Mouse (Mus musculus) liver, embryonic 14.5 days (tissue): ENCODE data around the gene Pdgfa. TPM values are rescaled to one million over a fixed set of nuclear protein-coding genes. Genes with fewer than 3 reads are reported as not detected.

Experiments used
- ATAC-seq: fragments of 200-750 bp; cut with Nextera tagmentation; 2 replicates; pipeline ENCODE4 v1.8.0; 2017; ENCODE audit warnings: moderate number of reproducible peaks, mild to moderate bottlenecking, moderate library complexity; ENCODE audit not compliant: insufficient read depth
- DNase-seq, 3 experiments: peaks; one replicate each; pipeline ENCODE4 v3.0.0-alpha.2; 2012 to 2013; ENCODE audit warnings: low read depth in 3 of 3, low spot score in 3 of 3
- H3K27ac ChIP-seq: fragments of 300-500 bp; sonication (generic); 2 replicates; pipeline ENCODE4 v1.5.1; 2014; ENCODE audit warnings: moderate library complexity, mild to moderate bottlenecking, control low read depth, inconsistent platforms
- H3K27me3 ChIP-seq: fragments of 300-500 bp; sonication (generic); 2 replicates; pipeline ENCODE4 v1.6.1; 2014; ENCODE audit warnings: mild to moderate bottlenecking, low read length, moderate library complexity; ENCODE audit not compliant: control insufficient read depth, insufficient read depth
- H3K36me3 ChIP-seq: fragments of 300-500 bp; sonication (generic); replicated peaks from 2 replicates; pipeline ENCODE4 v1.6.1; 2014; ENCODE audit warnings: low read depth; ENCODE audit not compliant: control insufficient read depth, insufficient read depth
- H3K4me1 ChIP-seq, 2 experiments: fragments of 200-500 bp in 1 of 2; fragments of 300-500 bp in 1 of 2; sonication (generic) in 1 of 2; replicated peaks; 2 replicates each; pipeline ENCODE4 v1.6.1; 2012 to 2014; ENCODE audit warnings: antibody characterized with exemption in 1 of 2, inconsistent platforms in 1 of 2, low read length in 1 of 2; ENCODE audit not compliant: control insufficient read depth in 2 of 2, insufficient read depth in 2 of 2
- H3K4me2 ChIP-seq: fragments of 300-500 bp; sonication (generic); 2 replicates; pipeline ENCODE4 v1.6.1; 2014; ENCODE audit warnings: low read depth, mild to moderate bottlenecking, control low read depth, moderate library complexity
- H3K4me3 ChIP-seq, 2 experiments: fragments of 200-500 bp in 1 of 2; fragments of 300-500 bp in 1 of 2; sonication (generic) in 1 of 2; 2 replicates each; pipeline ENCODE4 v1.5.1; 2012 to 2014; ENCODE audit warnings: low read depth in 2 of 2, low read length in 2 of 2, mild to moderate bottlenecking in 2 of 2, control low read depth in 1 of 2, inconsistent platforms in 1 of 2, moderate library complexity in 1 of 2; ENCODE audit not compliant: insufficient read depth in 1 of 2
- H3K9ac ChIP-seq: fragments of 300-500 bp; sonication (generic); replicated peaks from 2 replicates; pipeline ENCODE4 v1.6.1; 2014; ENCODE audit warnings: mild to moderate bottlenecking, control low read depth, moderate library complexity
- H3K9me3 ChIP-seq: fragments of 300-500 bp; sonication (generic); 2 replicates; pipeline ENCODE4 v1.6.1; 2016; ENCODE audit warnings: low read length, mixed read lengths; ENCODE audit not compliant: control insufficient read depth
- CTCF ChIP-seq: IDR thresholded peaks from 2 replicates; pipeline ENCODE4 v1.5.1; 2016; ENCODE audit warnings: antibody characterized with exemption, low read depth, control low read depth
- EP300 ChIP-seq: IDR thresholded peaks from 2 replicates; pipeline ENCODE4 v1.6.1; 2016; ENCODE audit warnings: antibody characterized with exemption, low read depth
- WGBS: fragments of 180-500 bp; shearing (Covaris S2); extraction: QIAGEN DNeasy Blood & Tissue Kit; methylation state at CpG from one replicate; pipeline ENCODE4 v1.1.7; 2014; ENCODE audit not compliant: insufficient replicate concordance; 5-methylcytosine and 5-hydroxymethylcytosine counted together
- polyA plus RNA-seq, 2 experiments: library from polyadenylated mRNA; depleted of rRNA in 1 of 2; stranded (reverse) in 1 of 2; unstranded in 1 of 2; fragments of >200 nt; fragmentation: Nextera tagmentation in 1 of 2; extraction: Ambion mirVana in 1 of 2; gene quantifications; 2 replicates each; pipeline versions ENCODE4 v1.2.1 to v1.2.3; 2012 to 2014

Gene Pdgfa
- polyA plus RNA-seq, 2 experiments = 0.39 to 1.5 TPM

DNA sequence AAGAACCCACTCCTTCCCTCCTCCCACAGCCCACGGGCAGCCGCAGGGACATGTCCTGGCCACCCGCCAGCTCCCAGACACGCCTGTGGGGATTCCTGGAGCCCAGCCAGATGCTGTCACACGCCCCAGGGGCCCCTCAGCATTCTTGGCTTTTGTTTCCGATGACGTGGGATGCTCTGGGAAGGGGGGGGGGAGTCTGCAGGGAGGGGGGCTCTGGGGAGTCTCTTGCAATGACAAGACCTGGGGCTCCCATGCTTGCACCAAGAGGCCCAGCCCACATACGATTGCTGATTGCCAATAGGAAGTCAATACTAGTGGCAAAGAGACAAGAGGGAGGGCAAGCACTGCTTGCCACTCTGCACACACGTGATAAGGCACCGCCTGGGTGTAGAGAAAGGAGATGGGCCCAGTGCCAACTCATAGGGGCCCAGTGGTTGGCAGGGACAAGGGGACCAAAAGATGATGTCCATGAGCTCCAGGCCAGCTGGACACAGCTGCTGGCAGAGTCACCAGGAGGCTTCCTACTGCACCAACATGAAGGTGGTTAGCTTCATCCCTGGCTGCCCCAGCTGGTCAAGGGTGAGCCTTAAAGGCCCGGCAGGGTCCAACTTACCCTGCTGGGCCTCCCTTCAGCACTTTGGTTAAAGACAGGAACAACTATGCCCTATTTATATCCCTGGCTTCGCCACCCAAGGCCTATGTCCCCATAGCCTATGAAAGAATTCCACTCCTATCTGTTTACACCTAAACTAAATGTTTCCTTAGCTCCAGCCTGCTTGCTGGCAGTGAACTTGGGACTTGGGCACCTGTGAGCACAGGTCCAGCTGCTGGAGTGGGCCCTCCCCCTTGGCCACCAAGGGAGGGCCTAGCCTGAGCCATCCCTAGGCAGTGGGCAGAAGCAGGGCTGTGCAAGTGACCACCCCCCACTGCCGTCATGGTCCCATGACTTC is 48.9 kb downstream of the Pdgfa start:
- no peak overlapping the region for H3K27ac ChIP-seq
- no peaks in the 10 kb centered on the region for H3K27me3 ChIP-seq
- no peaks in the 10 kb centered on the region for H3K9me3 ChIP-seq
- ATAC-seq (no peak), DNase-seq (no peak)
- H3K36me3 ChIP-seq = no peaks in the 10 kb centered on the region
- peaks cover 0 to 2% of the 10 kb centered on the region in 2 experiments; a peak in 1 of 4 replicates for H3K4me1 ChIP-seq
- 47% methylated on average over 13 of the region's 13 CpGs for WGBS
- no peak overlapping the region for H3K4me2 ChIP-seq
- H3K4me3 ChIP-seq = no peak overlapping the region
- TF ChIP-seq CTCF (no peak), EP300 (no peak)
- no peak overlapping the region for H3K9ac ChIP-seq

DNA sequence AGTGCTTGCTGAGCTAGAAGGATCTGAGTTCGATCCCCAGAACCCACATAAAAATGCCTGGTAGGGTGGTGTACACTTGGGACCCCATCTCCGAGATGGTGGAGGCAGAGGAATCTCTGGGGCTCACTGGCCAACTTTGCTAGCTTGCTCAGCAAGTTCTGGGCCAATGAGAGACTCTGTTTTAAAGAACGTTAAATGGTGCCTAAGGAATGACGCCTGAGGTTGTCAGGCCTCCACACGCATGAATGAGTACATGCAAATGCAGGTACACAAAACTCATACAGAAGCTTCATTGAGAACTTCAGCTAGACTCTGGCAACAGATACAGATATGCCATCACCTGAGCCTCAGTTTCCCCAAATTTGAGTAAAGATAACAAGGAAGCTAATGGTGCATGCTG is 49.7 kb downstream of the Pdgfa start:
- no peak overlapping the region for H3K9ac ChIP-seq
- no peaks in the 10 kb centered on the region for H3K9me3 ChIP-seq
- H3K36me3 ChIP-seq = no peaks in the 10 kb centered on the region
- H3K27ac ChIP-seq = no peak overlapping the region
- no peak overlapping the region for H3K4me3 ChIP-seq
- H3K27me3 ChIP-seq = no peaks in the 10 kb centered on the region
- H3K4me2 ChIP-seq = no peak overlapping the region
- ATAC-seq = no peak
- H3K4me1 ChIP-seq = peaks cover 0 to 2% of the 10 kb centered on the region in 2 experiments; a peak in 1 of 4 replicates
- TF ChIP-seq EP300 = no peak
- TF ChIP-seq CTCF = no peak
- DNase-seq = no peak
- 70% methylated on average over 5 of the region's 5 CpGs for WGBS

DNA sequence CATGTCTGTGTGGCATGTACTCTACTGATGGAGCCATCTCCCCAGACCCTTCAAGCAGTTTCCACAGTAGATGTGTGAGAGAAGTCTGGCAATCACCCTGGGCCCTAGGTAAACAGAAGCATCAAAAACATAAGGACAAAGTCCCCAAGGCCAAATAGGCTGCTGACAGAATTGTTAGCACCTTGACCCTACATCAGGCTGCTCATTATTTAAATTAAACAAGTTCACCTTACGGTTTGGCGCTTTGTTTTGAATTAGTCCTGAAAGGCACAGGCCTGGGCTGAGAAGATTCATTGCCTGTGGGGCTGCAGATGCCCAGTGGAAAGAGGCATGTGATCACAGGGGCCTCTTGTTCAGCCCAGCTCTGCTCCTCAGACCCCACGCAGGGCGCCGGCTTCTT is 50.2 kb downstream of the Pdgfa start:
- 78% methylated on average over 5 of the region's 5 CpGs for WGBS
- DNase-seq (no peak), ATAC-seq (no peak)
- no peaks in the 10 kb centered on the region for H3K9me3 ChIP-seq
- peaks cover 0 to 2% of the 10 kb centered on the region in 2 experiments; a peak in 1 of 4 replicates for H3K4me1 ChIP-seq
- H3K27me3 ChIP-seq = no peaks in the 10 kb centered on the region
- no peak overlapping the region for H3K4me3 ChIP-seq
- H3K9ac ChIP-seq = no peak overlapping the region
- no peak overlapping the region for H3K4me2 ChIP-seq
- H3K36me3 ChIP-seq = no peaks in the 10 kb centered on the region
- no peak overlapping the region for H3K27ac ChIP-seq
- TF ChIP-seq EP300 = no peak
- no peak for TF ChIP-seq CTCF

DNA sequence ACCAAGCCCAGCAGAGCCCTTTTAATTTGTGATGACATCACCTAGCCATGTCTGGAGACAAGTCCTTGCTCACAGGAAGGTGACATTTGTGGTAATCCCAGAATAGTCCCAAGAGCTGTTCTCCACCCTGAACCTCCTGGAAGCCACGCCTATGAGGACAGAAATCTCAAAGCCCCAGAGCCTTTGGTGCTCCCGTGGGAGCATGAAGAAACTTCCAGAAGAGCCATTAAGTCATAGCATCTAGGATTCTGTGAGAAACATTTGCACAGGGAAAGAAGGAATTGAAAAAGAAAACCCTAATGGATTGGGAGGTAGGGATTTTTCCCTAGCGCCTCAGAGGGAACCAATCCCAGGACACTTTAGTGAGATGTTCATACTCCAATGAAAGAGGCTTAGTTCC is 52.2 kb downstream of the Pdgfa start:
- Histone ChIP-seq H3K9ac (no peak overlapping the region), H3K4me1 (peaks cover 0 to 2% of the 10 kb centered on the region in 2 experiments; a peak in 1 of 4 replicates), H3K27ac (no peak overlapping the region), H3K27me3 (no peaks in the 10 kb centered on the region), H3K9me3 (no peaks in the 10 kb centered on the region), H3K4me2 (no peak overlapping the region), H3K4me3 (no peak overlapping the region), H3K36me3 (no peaks in the 10 kb centered on the region)
- no peak for TF ChIP-seq CTCF
- TF ChIP-seq EP300 = no peak
- ATAC-seq = no peak
- no peak for DNase-seq
- 62% methylated on average over 3 of the region's 3 CpGs for WGBS

DNA sequence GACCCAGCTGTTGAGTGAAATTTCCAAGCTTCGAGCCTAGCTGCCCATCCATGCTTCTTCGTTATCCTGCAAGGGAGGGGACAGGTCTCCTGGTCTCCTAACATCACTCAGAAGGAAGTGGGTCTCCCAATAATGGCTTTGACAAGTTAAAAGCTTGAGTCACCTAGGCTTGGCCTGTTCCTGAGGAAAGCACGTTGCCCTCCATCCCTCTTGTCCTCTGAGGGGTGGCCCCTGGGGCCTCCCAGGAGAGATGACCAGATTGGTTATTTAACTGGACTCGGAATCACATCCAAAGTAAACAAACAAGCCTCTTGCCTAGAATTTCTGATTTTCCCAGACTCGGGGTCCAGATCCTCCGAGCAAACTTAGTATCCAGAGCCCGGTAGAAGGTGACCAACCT is 52.6 kb downstream of the Pdgfa start:
- no peak for DNase-seq
- Histone ChIP-seq H3K9me3 (no peaks in the 10 kb centered on the region), H3K27ac (no peak overlapping the region), H3K4me2 (no peak overlapping the region), H3K36me3 (no peaks in the 10 kb centered on the region), H3K27me3 (no peaks in the 10 kb centered on the region), H3K9ac (no peak overlapping the region), H3K4me3 (no peak overlapping the region), H3K4me1 (peaks cover 0 to 2% of the 10 kb centered on the region in 2 experiments; a peak in 1 of 4 replicates)
- ATAC-seq = no peak
- WGBS = 59% methylated on average over 7 of the region's 7 CpGs
- TF ChIP-seq CTCF (no peak), EP300 (no peak)
